Mouse (Mus musculus) kidney, adult 2 months (tissue): Measurements from ENCODE around the gene Cd38.

Experiments
- CTCF ChIP-seq: fragments of 200-500 bp; conservative IDR thresholded peaks from 2 replicates; pipeline ENCODE4 v1.5.1; 2011; ENCODE audit warnings: low read depth, mild to moderate bottlenecking, control low read depth, low read length, moderate library complexity, mixed read lengths; ENCODE audit not compliant: insufficient read depth, insufficient read length
- POLR2A ChIP-seq: fragments of 200-500 bp; IDR thresholded peaks from one replicate; pipeline ENCODE4 v1.6.1; 2011; ENCODE audit warnings: low read depth, low read length, control low read depth

GRCm38 (mm10) chr5:43909213-43909612 is 40.9 kb downstream of the Cd38 start:
- TF ChIP-seq CTCF = no peak
- no peak for TF ChIP-seq POLR2A
